Mouse (Mus musculus) embryonic facial prominence, embryonic 13.5 days (tissue): ENCODE measurements around the gene 9930022D16Rik. TPM values are rescaled to one million over a fixed set of nuclear protein-coding genes. Genes with fewer than 3 reads are reported as not detected.

ENCODE experiments used
- ATAC-seq: fragments of 200-750 bp; cut with Nextera tagmentation; 2 replicates; pipeline ENCODE4 v1.8.0; 2017; ENCODE audit warnings: low read depth; ENCODE audit not compliant: insufficient number of reproducible peaks, insufficient read depth, low FRiP score, low TSS enrichment
- H3K27ac ChIP-seq: fragments of 300-500 bp; sonication (generic); 2 replicates; pipeline ENCODE4 v1.5.1; 2015; ENCODE audit warnings: moderate library complexity, mild to moderate bottlenecking, inconsistent platforms
- H3K27me3 ChIP-seq: fragments of 300-500 bp; sonication (generic); 2 replicates; pipeline ENCODE4 v1.6.1; 2015; ENCODE audit warnings: mild to moderate bottlenecking, inconsistent platforms
- H3K36me3 ChIP-seq: fragments of 300-500 bp; sonication (generic); 2 replicates; pipeline ENCODE4 v1.6.1; 2015; ENCODE audit warnings: mild to moderate bottlenecking, inconsistent platforms
- H3K4me1 ChIP-seq: fragments of 300-500 bp; sonication (generic); 2 replicates; pipeline ENCODE4 v1.6.1; 2015; ENCODE audit warnings: inconsistent platforms
- H3K4me2 ChIP-seq: fragments of 300-500 bp; sonication (generic); 2 replicates; pipeline ENCODE4 v1.6.1; 2015; ENCODE audit warnings: moderate library complexity, mild to moderate bottlenecking, inconsistent platforms
- H3K4me3 ChIP-seq: fragments of 300-500 bp; sonication (generic); 2 replicates; pipeline ENCODE4 v1.5.1; 2015; ENCODE audit warnings: mild to moderate bottlenecking, inconsistent platforms
- H3K9ac ChIP-seq: fragments of 300-500 bp; sonication (generic); 2 replicates; pipeline ENCODE4 v1.6.1; 2015; ENCODE audit warnings: mild to moderate bottlenecking, inconsistent platforms
- H3K9me3 ChIP-seq: fragments of 300-500 bp; sonication (generic); 2 replicates; pipeline ENCODE4 v1.6.1; 2016; ENCODE audit warnings: inconsistent platforms
- WGBS: fragments of 180-500 bp; shearing (Covaris S2); methylation state at CpG from one replicate; pipeline ENCODE4 v1.1.7; 2015; ENCODE audit warnings: mixed read lengths; 5-methylcytosine and 5-hydroxymethylcytosine counted together
- polyA plus RNA-seq: library from polyadenylated mRNA; unstranded; fragments of >200 nt; fragmentation: Nextera tagmentation; extraction: Ambion mirVana; gene quantifications from 2 replicates; pipeline ENCODE4 v1.2.1, GENCODE M21; 2015

The 9930022D16Rik gene
- polyA plus RNA-seq, 1 experiment from 2014 or later, result not detected

GRCm38 (mm10) chr11:109436889-109437288 is 23.2 kb downstream of the 9930022D16Rik start:
- H3K27me3 ChIP-seq, result no peaks in the 10 kb centered on the region; the same call in 1 of the 2 replicates
- 69% methylated on average over 7 of the region's 8 CpGs for WGBS
- H3K9ac ChIP-seq, result no peak overlapping the region
- H3K9me3 ChIP-seq, result no peaks in the 10 kb centered on the region
- H3K4me3 ChIP-seq, result no peak overlapping the region
- peaks cover 16% of the 10 kb centered on the region for H3K4me1 ChIP-seq
- H3K36me3 ChIP-seq, result peaks cover 56% of the 10 kb centered on the region
- no peak overlapping the region for H3K4me2 ChIP-seq
- no peak for ATAC-seq
- H3K27ac ChIP-seq, result no peak overlapping the region

- Histone ChIP-seq H3K36me3 (peaks cover 43% of the 10 kb centered on the region), H3K9me3 (no peaks in the 10 kb centered on the region), H3K9ac (no peak overlapping the region), H3K4me2 (peak overlapping the region; percentile 87), H3K27me3 (no peaks in the 10 kb centered on the region; the same call in 1 of the 2 replicates), H3K4me3 (peak overlapping the region; percentile 53; the same call in 1 of the 2 replicates), H3K27ac (no peak overlapping the region), H3K4me1 (peaks cover 16% of the 10 kb centered on the region)
- ATAC-seq, result no peak; the same call in 1 of the 2 replicates
- WGBS, result 15% methylated on average over 5 of the region's 5 CpGs
Measured at GRCm38 (mm10) chr11:109439209-109439608, 25.5 kb downstream of the 9930022D16Rik start.

- under 1% methylated on average over 32 of the region's 32 CpGs for WGBS
- Histone ChIP-seq H3K36me3 (peaks cover 36% of the 10 kb centered on the region), H3K4me2 (peak overlapping the region; percentile 87), H3K27ac (no peak overlapping the region), H3K4me3 (peak overlapping the region; percentile 53), H3K9ac (peak overlapping the region; percentile 72), H3K27me3 (no peaks in the 10 kb centered on the region; the same call in 1 of the 2 replicates), H3K9me3 (no peaks in the 10 kb centered on the region), H3K4me1 (peaks cover 16% of the 10 kb centered on the region)
- no peak for ATAC-seq
Measured at GRCm38 (mm10) chr11:109439829-109440340, 26.2 kb downstream of the 9930022D16Rik start.

- H3K9me3 ChIP-seq, result no peaks in the 10 kb centered on the region
- no peaks in the 10 kb centered on the region; the same call in 1 of the 2 replicates for H3K27me3 ChIP-seq
- H3K27ac ChIP-seq, result no peak overlapping the region
- H3K4me2 ChIP-seq, result peak overlapping the region; percentile 87
- ATAC-seq, result no peak; the same call in 1 of the 2 replicates
- H3K36me3 ChIP-seq, result peaks cover 28% of the 10 kb centered on the region
- H3K9ac ChIP-seq, result no peak overlapping the region
- whole genome bisulfite sequencing, result 55% methylated on average over 4 of the region's 4 CpGs
- H3K4me1 ChIP-seq, result peaks cover 20% of the 10 kb centered on the region
- H3K4me3 ChIP-seq, result peak overlapping the region; percentile 53
Measured at GRCm38 (mm10) chr11:109440641-109441040, 26.9 kb downstream of the 9930022D16Rik start.

GRCm38 (mm10) chr11:109441119-109441518 is 27.4 kb downstream of the 9930022D16Rik start:
- H3K9me3 ChIP-seq, result no peaks in the 10 kb centered on the region
- peaks cover 23% of the 10 kb centered on the region for H3K36me3 ChIP-seq
- ATAC-seq, result no peak
- H3K27ac ChIP-seq, result no peak overlapping the region
- 62% methylated on average over 3 of the region's 3 CpGs for WGBS
- no peak overlapping the region for H3K4me2 ChIP-seq
- H3K4me1 ChIP-seq, result peaks cover 20% of the 10 kb centered on the region
- H3K27me3 ChIP-seq, result no peaks in the 10 kb centered on the region; the same call in 1 of the 2 replicates
- H3K4me3 ChIP-seq, result no peak overlapping the region
- no peak overlapping the region for H3K9ac ChIP-seq

- ATAC-seq, result no peak
- H3K27ac ChIP-seq, result no peak overlapping the region
- peaks cover 20% of the 10 kb centered on the region for H3K4me1 ChIP-seq
- H3K9ac ChIP-seq, result no peak overlapping the region
- H3K9me3 ChIP-seq, result no peaks in the 10 kb centered on the region
- no peak overlapping the region for H3K4me2 ChIP-seq
- peaks cover 12% of the 10 kb centered on the region for H3K36me3 ChIP-seq
- H3K27me3 ChIP-seq, result no peaks in the 10 kb centered on the region; the same call in 1 of the 2 replicates
- 20% methylated on average over 5 of the region's 5 CpGs for WGBS
- no peak overlapping the region for H3K4me3 ChIP-seq
Measured at GRCm38 (mm10) chr11:109442166-109442730, 28.5 kb downstream of the 9930022D16Rik start.

- Histone ChIP-seq H3K9ac (no peak overlapping the region), H3K4me1 (peaks cover 20% of the 10 kb centered on the region), H3K36me3 (no peaks in the 10 kb centered on the region), H3K4me2 (no peak overlapping the region), H3K27me3 (no peaks in the 10 kb centered on the region; the same call in 1 of the 2 replicates), H3K4me3 (no peak overlapping the region), H3K9me3 (no peaks in the 10 kb centered on the region), H3K27ac (no peak overlapping the region)
- no peak for ATAC-seq
- WGBS, result 88% methylated on average over 8 of the region's 8 CpGs
Measured at GRCm38 (mm10) chr11:109443468-109444263, 29.9 kb downstream of the 9930022D16Rik start.

- ATAC-seq, result no peak
- Histone ChIP-seq H3K27me3 (no peaks in the 10 kb centered on the region; the same call in 1 of the 2 replicates), H3K4me3 (no peak overlapping the region), H3K9me3 (no peaks in the 10 kb centered on the region), H3K4me2 (no peak overlapping the region), H3K27ac (no peak overlapping the region), H3K36me3 (no peaks in the 10 kb centered on the region), H3K9ac (no peak overlapping the region), H3K4me1 (peaks cover 15% of the 10 kb centered on the region)
- WGBS, result 54% methylated on average over 7 of the region's 7 CpGs
Measured at GRCm38 (mm10) chr11:109444600-109444999, 30.9 kb downstream of the 9930022D16Rik start.

- no peak for ATAC-seq
Measured at GRCm38 (mm10) chr11:109445438-109446035, 31.8 kb downstream of the 9930022D16Rik start.

GRCm38 (mm10) chr11:109451169-109451568 is 37.5 kb downstream of the 9930022D16Rik start:
- ATAC-seq, result no peak
- no peak overlapping the region for H3K9ac ChIP-seq
- no peak overlapping the region for H3K27ac ChIP-seq
- H3K27me3 ChIP-seq, result no peaks in the 10 kb centered on the region
- no peaks in the 10 kb centered on the region for H3K9me3 ChIP-seq
- no peaks in the 10 kb centered on the region for H3K36me3 ChIP-seq
- WGBS, result 73% methylated on average over 11 of the region's 11 CpGs
- no peak overlapping the region for H3K4me3 ChIP-seq
- H3K4me1 ChIP-seq, result no peaks in the 10 kb centered on the region
- H3K4me2 ChIP-seq, result no peak overlapping the region

More at GRCm38 (mm10) chr11:109445438-109446035, 31.8 kb downstream of the 9930022D16Rik start:
- no peaks in the 10 kb centered on the region; the same call in 1 of the 2 replicates for H3K27me3 ChIP-seq
- H3K36me3 ChIP-seq, result no peaks in the 10 kb centered on the region
- no peak overlapping the region for H3K4me3 ChIP-seq
- 46% methylated on average over 13 of the region's 13 CpGs for WGBS
- H3K9ac ChIP-seq, result no peak overlapping the region
- peaks cover 5% of the 10 kb centered on the region; the same call in 1 of the 2 replicates for H3K4me1 ChIP-seq
- no peaks in the 10 kb centered on the region for H3K9me3 ChIP-seq
- no peak overlapping the region for H3K4me2 ChIP-seq
- H3K27ac ChIP-seq, result no peak overlapping the region

GRCm38 (mm10) chr11:109456261-109456660 is 42.5 kb downstream of the 9930022D16Rik start:
- Histone ChIP-seq H3K9me3 (no peaks in the 10 kb centered on the region), H3K27ac (no peak overlapping the region), H3K27me3 (no peaks in the 10 kb centered on the region), H3K4me1 (no peaks in the 10 kb centered on the region), H3K4me3 (no peak overlapping the region), H3K4me2 (no peak overlapping the region), H3K9ac (no peak overlapping the region), H3K36me3 (no peaks in the 10 kb centered on the region)
- WGBS, result 91% methylated on average over 5 of the region's 5 CpGs
- ATAC-seq, result no peak
